Mouse (Mus musculus): ENCODE measurements around the gene Fam78b. TPM values are rescaled to one million over a fixed set of nuclear protein-coding genes. Genes with fewer than 3 reads are reported as not detected.

Fam78b gene
- total RNA-seq (2015; ENCODE audit: low replicate concordance) (not detected in 2 replicates), total RNA-seq (2017; ENCODE audit: low replicate concordance) (not detected in 2 replicates)

GRCm38 (mm10) chr1:167001174-167001843, at the start of gene Fam78b:
TSS of gene Fam78b (plus strand) at chr1:167001417.
- no peak for ATAC-seq (replicated peaks; ENCODE audit: low FRiP score, poor library complexity, severe bottlenecking)

GRCm38 (mm10) chr1:166964508-166964907, 36.7 kb upstream of the Fam78b start:
- no peak for ATAC-seq (replicated peaks; ENCODE audit: low FRiP score, poor library complexity, severe bottlenecking)

- ATAC-seq (replicated peaks; ENCODE audit: low FRiP score, poor library complexity, severe bottlenecking), result no peak
These were observed 32.9 kb upstream of the Fam78b start for GRCm38 (mm10) chr1:166968271-166968670.

GRCm38 (mm10) chr1:166973731-166974130, 27.5 kb upstream of the Fam78b start:
- ATAC-seq (replicated peaks; ENCODE audit: low FRiP score, poor library complexity, severe bottlenecking), result no peak

- no peak for ATAC-seq (replicated peaks; ENCODE audit: low FRiP score, poor library complexity, severe bottlenecking)
These were observed 22.6 kb upstream of the Fam78b start for GRCm38 (mm10) chr1:166978611-166979010.

- no peak for ATAC-seq (replicated peaks; ENCODE audit: low FRiP score, poor library complexity, severe bottlenecking)
These were observed 7.0 kb upstream of the Fam78b start for GRCm38 (mm10) chr1:166994266-166994665.

GRCm38 (mm10) chr1:166996250-166996649, 5.0 kb upstream of the Fam78b start:
- ATAC-seq (replicated peaks; ENCODE audit: low FRiP score, poor library complexity, severe bottlenecking), result no peak

- no peak for ATAC-seq (replicated peaks; ENCODE audit: low FRiP score, poor library complexity, severe bottlenecking)
These were observed 4.4 kb upstream of the Fam78b start for GRCm38 (mm10) chr1:166996811-166997210.

GRCm38 (mm10) chr1:167000529-167001173, 566 bp upstream of the Fam78b start:
- no peak for ATAC-seq (replicated peaks; ENCODE audit: low FRiP score, poor library complexity, severe bottlenecking)

- no peak for ATAC-seq (replicated peaks; ENCODE audit: low FRiP score, poor library complexity, severe bottlenecking)
These were observed 748 bp downstream of the Fam78b start for GRCm38 (mm10) chr1:167001844-167002485.

GRCm38 (mm10) chr1:167002486-167002850, 1.3 kb downstream of the Fam78b start:
- ATAC-seq (replicated peaks; ENCODE audit: low FRiP score, poor library complexity, severe bottlenecking), result no peak

GRCm38 (mm10) chr1:167004621-167005020, 3.4 kb downstream of the Fam78b start:
- ATAC-seq (replicated peaks; ENCODE audit: low FRiP score, poor library complexity, severe bottlenecking), result no peak

GRCm38 (mm10) chr1:167007341-167007740, 6.1 kb downstream of the Fam78b start:
- no peak for ATAC-seq (replicated peaks; ENCODE audit: low FRiP score, poor library complexity, severe bottlenecking)

GRCm38 (mm10) chr1:167010190-167010589, 9.0 kb downstream of the Fam78b start:
- no peak for ATAC-seq (replicated peaks; ENCODE audit: low FRiP score, poor library complexity, severe bottlenecking)

- ATAC-seq (replicated peaks; ENCODE audit: low FRiP score, poor library complexity, severe bottlenecking), result no peak
These were observed 10.1 kb downstream of the Fam78b start for GRCm38 (mm10) chr1:167011301-167011700.

- no peak for ATAC-seq (replicated peaks; ENCODE audit: low FRiP score, poor library complexity, severe bottlenecking)
These were observed 11.4 kb downstream of the Fam78b start for GRCm38 (mm10) chr1:167012616-167013015.

GRCm38 (mm10) chr1:167013234-167013864, 12.1 kb downstream of the Fam78b start:
- no peak for ATAC-seq (replicated peaks; ENCODE audit: low FRiP score, poor library complexity, severe bottlenecking)

- ATAC-seq (replicated peaks; ENCODE audit: low FRiP score, poor library complexity, severe bottlenecking), result no peak
These were observed 15.1 kb downstream of the Fam78b start for GRCm38 (mm10) chr1:167016269-167016668.

GRCm38 (mm10) chr1:167022001-167022424, 20.8 kb downstream of the Fam78b start:
- ATAC-seq (replicated peaks; ENCODE audit: low FRiP score, poor library complexity, severe bottlenecking), result no peak

- ATAC-seq (replicated peaks; ENCODE audit: low FRiP score, poor library complexity, severe bottlenecking), result no peak
These were observed 21.4 kb downstream of the Fam78b start for GRCm38 (mm10) chr1:167022541-167023121.
